Mouse (Mus musculus) gastrocnemius, postnatal 4 days (tissue): ENCODE results near the gene Ppat. TPM values are rescaled to one million over a fixed set of nuclear protein-coding genes. Genes with fewer than 3 reads are reported as not detected.
"Not testable (repeated sequence)": the region's sequence is repeated elsewhere in the genome, so short reads cannot be mapped to it uniquely, and the experiment has no call there.

Experiments used
- DNase-seq, 2 experiments: peaks; one replicate each; pipeline ENCODE4 v3.0.0; 2021 to 2022; ENCODE audit warnings: low spot score in 2 of 2, mixed read lengths in 2 of 2
- long read RNA-seq, 2 experiments: library from polyadenylated mRNA; stranded (forward); transcript quantifications; one replicate each; pipeline ENCODE4 v2.0.0; 2021
- total RNA-seq, 2 experiments: library from RNA; stranded (reverse); gene quantifications; 2 replicates each; pipeline ENCODE4 v1.2.3; 2021

Gene Ppat
- 10 to 100 TPM; 35.6 to 39.2 TPM for total RNA-seq
- long read RNA-seq, experiment 1, transcript Ppat-202 (11 exons, 3,981 nt), result major isoform, 47 of 67 reads
- long read RNA-seq, experiment 1, partial matches to known transcripts, result 4 of 67 reads
- long read RNA-seq, experiment 1, other reads (novel, unspliced or antisense), result 16 of 67 reads
- long read RNA-seq, experiment 2, transcript Ppat-202 (11 exons, 3,981 nt), result major isoform, 48 of 65 reads
- long read RNA-seq, experiment 2, partial matches to known transcripts, result 15 of 65 reads
- long read RNA-seq, experiment 2, other reads (novel, unspliced or antisense), result 2 of 65 reads

DNA sequence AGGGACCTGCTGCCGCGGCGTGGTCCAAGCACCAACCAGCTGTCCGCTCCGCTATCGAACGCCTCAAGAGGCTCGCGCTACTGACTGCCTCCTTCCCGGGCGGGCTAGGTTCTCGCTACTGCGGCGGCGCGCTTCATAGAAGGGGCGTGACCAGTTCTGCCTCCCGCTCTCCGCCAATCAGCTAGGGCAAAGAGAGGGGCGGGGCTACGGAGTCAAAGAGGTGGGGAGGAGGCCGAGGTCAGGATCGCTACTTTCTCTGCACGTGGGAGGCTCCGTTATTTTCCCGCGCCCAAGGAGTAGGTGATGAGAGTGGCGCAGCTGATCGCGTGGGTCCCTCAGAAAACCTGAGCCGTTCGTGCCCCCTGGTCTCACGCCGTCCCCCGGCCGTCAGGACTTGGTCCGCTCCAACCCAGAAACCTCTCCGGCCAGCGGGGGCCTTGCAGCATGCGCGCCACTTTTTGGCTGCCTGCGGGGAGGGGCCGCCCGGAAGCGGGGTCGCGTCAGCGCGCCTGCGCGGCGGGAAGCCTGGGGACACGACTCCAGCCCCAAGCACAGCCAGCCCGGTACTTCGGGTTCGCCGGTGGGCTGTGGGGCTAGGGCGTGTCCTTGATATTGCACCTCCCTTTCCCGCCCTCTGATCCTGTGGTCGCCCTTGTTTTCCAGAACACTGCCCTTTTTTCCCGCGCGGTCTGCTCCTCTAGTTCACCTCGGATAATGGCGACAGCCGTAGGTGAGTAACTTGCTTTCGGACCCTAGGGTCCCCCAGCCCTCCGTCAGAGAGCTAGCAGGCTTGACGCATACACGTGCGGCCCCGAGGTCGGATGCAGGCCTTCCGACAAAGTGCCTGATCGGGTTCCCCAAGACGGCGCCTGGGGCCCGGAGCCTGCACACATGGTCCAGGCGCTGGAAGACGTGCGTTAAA lies at the start of gene Ppat, which contains the start of gene Paics:
Gene Ppat (minus strand): TSS at position 473 of the 922 bp plus-strand sequence.
Gene Paics (plus strand): TSS at position 202 of the 922 bp plus-strand sequence.
- peak; percentile 96 to 99 for DNase-seq

DNA sequence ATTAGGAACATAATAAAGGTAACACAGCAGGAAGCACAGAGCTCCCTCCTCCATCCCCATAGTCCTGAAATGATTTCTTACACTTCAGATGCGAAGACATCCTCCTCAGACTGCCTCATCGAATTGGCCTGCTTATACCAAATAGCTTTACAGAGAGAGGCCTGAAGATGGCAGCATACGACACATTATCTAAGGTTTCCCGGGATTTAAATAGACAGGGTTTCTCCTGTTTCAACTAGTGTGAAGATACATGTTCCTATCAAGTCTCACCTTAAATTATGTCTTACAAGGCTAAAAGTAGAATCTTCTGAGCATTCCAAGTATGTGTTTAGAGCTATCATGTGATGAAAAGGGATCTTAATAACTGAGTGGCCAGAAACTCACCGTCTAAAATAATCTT lies 47.0 kb upstream of the Ppat start:
- no peak for DNase-seq

DNA sequence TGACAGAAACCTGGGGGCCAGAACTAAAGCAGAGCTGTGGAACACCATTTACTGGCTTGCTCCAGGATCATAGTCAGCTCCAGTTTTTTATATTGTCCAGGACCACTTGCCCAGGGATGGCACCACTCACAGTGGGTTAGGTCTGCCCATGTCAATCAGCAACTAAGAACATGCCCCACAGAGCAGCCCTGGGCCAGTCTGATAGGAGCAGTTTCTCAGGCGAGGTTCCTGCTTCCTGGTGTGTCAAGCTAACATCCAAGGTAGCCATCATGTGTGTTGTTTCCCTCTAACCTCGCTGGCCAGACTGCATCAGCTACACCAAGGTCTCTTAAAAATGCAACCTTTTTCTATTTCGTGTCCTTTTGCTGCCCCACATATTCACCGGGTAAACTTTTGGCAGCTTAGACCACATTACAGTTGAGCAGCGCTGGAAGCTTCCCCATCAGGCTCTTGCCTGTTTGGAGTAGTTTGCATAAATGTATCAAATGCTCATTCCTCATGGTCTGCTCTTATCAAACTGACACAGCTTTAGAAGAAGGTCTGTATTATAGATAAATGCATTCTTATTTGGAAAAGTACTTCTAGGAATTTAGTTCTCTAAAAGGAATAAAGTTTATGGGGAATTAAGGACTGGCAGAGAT lies 41.9 kb upstream of the Ppat start:
- no peak for DNase-seq

DNA sequence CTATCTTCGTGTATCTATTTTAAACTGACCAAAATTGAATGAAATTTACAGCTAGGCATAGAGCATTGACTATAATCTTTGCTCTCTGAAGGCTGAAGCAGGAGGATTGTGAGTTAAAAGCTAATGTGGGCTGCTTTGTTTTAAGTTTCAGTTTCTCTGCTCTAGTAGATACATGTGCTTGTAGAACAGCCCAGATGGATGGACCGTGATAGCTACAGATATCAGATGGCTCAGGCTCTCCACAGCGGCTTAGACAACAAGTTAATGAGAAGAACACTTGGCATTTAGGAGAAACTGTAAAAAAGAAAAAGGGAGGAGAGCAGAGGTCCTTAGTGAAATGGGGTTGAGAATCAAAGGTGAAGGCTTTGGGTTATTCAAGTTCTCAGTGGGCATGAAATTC lies 39.4 kb upstream of the Ppat start:
- DNase-seq, result no peak

DNA sequence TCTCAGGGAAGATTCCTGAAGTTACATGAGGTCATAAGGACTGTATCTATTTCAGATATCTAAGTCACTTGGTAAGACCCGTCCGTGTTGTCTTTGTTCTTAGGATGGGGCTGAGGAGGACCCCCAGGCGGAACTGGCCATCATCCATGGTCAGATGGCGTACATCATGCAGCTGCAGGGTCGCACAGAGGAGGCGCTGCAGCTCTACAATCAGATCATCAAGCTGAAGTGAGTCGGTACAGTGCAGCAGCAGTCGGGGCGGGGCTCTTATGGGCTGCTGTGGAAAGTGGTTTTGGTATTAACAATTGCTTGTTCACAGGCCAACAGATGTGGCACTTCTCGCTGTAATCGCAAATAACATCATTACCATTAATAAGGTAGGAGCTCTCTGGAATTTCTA lies 32.6 kb upstream of the Ppat start:
- DNase-seq, result no peak

DNA sequence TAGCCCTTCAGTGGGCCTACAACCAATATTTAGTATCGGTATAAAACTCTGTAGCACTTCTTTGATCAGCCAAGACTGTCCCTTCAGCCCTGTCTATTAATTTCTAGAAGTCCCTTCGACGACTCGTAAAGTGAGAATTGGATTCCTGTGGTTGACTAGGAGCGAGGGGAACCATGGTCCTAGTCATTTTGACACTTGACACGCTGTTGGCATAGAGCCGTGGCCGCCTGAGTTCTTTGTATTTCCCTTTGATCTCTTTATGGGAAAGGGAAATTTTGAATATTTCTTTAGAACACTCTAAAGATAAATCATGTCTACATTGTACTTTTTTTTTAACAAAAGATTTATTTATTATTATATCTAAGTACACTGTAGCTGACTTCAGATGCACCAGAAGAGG lies 24.4 kb upstream of the Ppat start:
- no peak for DNase-seq

DNA sequence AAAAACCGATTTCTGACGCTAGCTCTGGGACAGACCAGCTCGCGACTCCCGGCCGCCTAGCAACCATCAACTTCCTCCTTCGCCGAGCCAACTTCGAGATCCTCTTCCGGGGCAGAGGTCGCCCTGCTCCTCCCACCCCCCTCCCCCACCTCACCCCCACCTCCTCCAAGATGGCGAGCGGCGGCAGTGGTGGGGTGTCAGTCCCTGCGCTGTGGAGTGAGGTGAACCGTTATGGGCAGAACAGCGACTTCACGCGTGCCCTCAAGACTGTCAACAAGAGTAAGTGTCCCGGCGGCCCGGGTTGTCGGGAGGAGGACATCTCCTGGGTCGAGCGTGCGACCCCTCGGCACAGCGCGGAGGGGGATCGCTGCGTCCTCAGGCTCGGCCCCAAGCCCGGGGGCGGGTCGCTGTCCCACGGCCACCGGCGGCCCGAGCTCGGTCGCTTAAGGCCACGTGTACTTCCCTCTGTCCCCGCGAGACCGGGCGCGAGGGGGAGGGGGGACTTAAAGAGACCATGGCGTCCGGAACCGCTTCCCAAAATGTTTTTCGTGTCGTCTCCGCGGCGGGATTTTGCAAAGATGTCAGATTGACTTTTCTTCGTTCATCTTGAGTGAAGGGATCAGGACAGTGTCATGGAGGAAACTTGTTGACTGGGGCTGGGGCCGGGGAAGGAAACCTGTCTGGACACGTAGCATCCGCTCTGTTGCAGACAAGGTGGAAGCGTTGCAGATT lies 23.3 kb upstream of the Ppat start, which contains the start of gene Srp72:
Gene Srp72 (plus strand): TSS at position 130 of the 732 bp plus-strand sequence.
- DNase-seq, result peak; percentile 72 to 89

DNA sequence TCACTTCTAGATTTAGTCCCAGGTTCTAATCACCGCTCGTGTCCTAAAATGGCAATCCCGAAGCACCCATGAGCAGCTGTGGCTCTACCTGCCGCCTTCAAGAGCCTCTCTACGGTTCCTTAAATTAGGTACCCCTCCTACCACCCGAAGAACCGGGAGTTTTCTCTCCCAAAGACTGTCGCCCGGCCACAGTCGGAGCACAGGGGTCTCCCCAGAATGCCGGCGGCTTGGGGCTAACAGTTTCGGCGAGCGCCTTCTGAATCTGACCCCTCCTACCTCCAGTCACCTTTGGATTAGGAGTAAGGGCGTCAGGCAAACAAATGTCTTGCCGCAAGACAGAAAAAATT lies 22.8 kb upstream of the Ppat start:
- no peak for DNase-seq

DNA sequence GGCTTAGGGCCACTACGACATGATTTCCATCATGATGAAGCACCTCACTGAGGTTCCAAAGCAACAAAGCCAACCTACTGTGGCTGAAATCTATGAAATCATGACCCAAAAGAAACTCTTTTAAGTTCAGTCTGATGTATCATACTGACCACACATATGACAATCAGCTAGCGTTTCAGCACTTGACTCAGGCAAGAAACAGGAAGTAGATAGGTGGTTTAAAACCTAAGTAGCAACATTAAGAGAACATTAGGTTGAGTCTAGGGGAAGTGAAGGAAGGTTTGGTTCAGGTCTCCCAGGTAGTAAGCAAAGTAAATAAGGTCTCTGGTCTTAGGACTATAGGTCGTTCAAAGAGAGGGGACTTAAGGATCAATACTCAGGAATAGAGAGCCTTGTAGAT lies 22.1 kb upstream of the Ppat start:
- no peak for DNase-seq

DNA sequence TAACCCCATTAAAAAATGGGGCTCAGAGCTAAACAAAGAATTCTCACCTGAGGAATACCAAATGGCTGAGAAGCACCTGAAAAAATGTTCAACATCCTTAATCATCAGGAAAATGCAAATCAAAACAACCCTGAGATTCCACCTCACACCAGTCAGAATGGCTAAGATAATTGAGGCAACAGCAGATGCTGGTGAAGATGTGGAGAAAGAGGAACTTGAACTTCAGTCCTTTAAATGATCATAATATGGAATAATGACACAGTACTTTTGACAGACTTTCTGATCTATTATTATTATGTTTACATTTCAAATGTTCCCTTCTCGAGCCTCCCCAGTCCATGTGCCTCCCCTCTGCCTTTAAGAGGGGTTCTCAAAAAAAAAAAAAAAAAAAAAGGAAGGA lies 19.7 kb upstream of the Ppat start:
- not testable (repeated sequence) for DNase-seq

DNA sequence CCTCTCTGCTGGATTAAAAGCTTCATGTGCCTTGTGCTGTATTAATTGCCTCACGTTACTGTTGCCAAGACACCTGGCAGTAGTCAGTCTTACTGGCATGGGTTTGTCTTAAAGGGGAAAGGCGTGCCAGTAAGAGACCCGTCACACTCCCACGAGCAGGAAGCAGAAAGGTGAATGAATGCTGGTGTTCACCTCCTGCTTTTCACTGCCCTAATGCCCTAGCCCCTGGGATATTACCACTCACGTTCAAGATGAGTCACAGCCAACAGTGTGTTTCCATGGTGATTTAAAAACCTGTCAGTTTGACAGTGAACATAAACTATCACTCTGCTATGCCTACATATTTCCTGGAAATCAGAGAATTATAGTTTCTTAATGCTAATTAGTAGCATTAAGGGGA lies 17.9 kb upstream of the Ppat start:
- DNase-seq, result no peak

DNA sequence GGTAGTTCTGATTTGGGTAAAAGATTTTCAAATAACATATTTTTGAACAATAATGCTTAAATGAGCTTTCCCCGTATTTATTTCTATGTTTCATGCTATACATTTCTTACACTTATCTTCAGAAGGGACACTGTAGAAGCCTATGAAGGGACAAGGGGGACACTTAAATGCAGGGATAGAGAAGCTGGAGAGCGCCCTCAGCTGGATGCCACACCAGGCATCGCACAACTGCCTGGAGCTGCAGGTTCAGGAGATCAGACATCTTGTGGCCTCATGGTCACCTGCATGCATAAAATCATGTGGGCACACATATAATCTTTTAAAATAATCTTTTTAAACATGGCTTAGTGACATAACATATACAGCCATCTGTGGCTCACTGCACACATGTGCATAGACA lies 13.3 kb upstream of the Ppat start:
- DNase-seq, result no peak

DNA sequence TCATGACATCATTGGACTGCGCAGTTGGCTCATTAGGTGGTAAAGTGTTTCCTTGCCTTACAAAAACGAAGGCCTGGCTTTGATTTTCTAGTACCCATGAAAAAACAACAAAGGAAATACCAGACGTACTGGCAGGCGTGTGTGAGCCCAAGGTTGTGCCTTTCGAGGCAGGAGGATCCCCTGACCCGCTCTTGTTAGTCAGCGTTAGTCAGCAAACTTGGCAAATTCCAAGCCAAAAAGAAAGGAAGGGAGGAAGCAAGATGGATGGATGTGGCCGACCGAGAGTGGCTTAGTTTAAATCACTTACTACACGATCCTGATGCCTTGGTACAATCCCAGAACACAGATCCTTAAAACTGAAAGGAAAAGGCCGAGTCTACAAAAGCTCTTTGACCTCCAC lies 11.2 kb upstream of the Ppat start:
- DNase-seq, result no peak

DNA sequence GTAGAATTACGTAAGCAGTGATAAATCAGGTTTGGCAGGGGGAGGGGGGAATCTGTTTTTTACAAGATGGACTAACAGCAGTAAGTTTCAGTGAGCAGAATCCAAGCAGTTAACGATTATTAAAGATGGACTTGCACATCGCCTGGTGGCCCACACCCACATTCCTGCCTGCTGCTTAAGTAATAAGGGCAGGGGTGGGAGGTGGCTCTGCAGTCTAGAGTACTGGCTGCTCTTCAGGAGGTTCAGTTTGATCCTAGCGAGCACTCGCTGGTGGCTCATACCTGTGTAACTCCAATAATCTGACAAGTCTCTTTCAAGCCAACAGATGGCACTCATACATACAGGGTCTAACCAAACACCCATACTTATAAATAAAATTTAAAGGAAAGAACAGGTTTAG lies 8.2 kb upstream of the Ppat start:
- no peak for DNase-seq

DNA sequence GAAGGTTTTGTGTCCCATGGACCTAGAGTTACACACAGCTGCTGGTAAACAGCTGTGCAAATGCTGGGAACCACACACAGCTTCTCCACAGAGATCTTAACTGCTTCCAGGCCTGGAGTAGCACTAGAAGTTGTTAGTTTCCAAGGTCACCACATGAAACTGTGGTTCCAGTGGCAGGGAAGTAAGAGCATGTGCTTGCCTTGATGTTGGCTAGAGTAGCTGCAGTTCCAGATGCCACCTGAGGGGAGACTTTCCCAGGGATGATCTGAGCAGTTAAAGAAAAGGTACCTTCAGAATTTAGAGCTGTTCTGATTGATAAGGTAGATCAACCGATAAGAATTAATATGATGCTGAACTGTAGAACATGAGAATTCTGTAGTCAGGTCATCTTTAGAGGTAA lies 6.6 kb upstream of the Ppat start:
- no peak for DNase-seq

DNA sequence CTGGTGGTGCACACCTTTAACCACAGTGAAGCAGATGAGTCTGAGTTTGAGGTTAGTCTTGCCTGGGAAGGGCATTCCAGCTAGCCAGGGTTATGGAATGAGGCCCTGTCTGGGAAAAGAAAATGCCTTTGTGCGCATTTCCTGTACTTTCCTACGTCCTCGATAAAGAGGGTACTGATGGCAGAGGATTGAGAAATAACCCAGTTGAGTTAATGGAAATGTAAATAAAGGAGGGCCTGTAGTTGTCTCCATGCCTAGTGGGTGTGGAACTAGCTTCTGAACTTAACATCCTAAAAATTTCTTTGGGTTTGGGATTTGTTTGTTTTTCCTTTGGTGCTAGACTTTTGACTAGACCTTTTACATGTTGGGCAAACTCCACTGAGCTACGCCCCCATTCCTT lies 4.1 kb upstream of the Ppat start:
- DNase-seq, result no peak

DNA sequence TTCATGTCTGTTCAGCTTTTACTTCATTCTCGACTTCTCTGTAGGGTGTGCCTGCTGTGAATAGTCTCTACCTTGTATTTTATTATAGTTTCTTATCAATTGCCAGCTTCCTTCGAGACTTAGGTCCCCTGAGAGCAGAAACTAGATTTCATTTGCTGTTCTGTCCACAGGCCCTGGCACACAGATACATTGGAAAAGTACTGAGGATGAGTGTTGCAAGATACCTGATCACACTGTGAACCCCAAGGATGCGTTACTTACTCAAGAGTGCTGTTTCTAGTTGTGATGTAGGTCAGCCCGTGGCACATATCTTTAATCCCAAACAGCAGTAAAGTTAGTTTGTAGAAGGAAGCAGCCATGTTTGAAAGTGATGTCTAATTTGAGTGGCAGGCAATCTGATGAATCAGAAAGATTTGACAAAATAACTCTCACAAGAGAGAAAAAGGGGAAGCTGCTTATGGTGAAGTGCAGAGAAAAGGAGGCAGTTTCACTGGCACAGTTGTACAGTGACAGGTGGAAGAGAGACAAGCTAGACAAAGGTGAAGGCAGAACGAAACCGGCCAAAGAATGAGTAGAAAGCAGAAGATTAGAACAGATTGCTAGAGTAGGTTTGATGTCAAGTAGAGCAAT lies 3.0 kb upstream of the Ppat start:
- no peak for DNase-seq

DNA sequence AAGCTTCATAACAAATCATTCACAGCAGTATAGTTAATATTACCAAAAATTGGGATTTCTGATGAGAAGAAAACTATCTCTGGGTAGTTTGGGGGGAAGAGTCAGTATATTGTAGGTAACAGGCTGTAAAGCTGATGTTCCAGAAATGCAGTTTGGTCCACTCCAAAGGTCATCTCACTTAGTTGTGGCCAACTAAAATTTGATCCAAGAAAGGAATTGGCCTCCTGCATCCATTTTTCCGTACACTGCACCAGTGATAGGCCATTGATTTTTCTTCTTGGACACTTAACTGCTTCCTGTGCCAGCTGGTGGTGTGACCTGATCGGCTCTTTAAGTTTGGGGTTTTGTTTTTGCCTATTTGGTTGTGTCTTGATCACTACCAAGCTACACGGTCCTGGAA lies 2.4 kb upstream of the Ppat start:
- DNase-seq, result no peak

DNA sequence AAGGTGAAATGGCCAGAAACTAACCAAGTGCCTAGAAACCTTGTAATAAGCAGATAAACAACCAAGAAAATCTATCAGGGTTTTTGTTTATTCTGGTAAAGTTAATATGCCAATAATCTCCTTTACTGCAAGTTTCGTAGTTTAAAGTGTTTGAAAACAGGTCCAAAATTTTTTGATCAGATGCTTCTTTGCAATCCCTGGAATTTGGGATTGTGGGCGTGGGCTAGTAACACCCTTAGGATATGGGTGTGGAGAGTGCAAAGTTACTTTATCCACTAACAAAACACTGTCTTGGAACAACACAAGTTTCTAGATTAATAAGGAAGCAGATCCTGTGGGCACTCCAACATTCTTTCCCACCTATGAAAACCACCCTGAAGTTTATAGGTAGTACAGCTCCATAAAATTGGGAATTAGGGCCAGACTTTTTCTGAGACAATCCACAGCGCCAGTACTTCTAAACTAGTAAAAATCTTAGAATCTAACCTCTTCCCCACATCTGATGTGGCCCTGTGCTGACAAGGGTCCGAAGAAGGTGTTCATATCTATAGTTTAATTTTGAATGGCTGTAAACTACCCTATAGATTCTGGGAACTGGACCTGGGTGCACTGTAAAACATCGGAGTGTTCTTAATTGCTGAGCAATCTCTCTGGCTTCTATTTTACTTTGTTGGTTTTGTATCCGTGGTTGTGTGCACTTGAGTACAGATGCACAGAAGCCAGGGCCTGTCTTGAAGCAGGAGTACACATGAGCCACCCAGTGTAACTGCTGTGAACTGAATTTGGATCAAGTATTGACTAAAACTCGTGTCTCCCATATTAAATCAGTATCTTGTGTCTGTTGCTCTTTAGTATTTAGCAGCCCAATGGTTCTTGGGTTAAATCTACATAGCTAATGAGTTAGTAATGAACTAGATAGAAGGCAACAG lies 998 bp upstream of the Ppat start:
- DNase-seq, result no peak
